Mouse (Mus musculus): ENCODE data around the gene Gm9747. TPM values are rescaled to one million over a fixed set of nuclear protein-coding genes. Genes with fewer than 3 reads are reported as not detected.

Gm9747 gene
- polyA plus RNA-seq, 1 experiment from 2014 or later, result 7.8 TPM

Other genes with a start within 250 kb of the Gm9747 start
- gene Irs1, start 58.3 kb downstream of the Gm9747 start, polyA plus RNA-seq (2015; fragmentation: Nextera tagmentation; extraction: Ambion mirVana), result 2.1 TPM in 2 replicates
- 12.7 and 13.0 TPM in 2 replicates for gene Rhbdd1, start 83.3 kb downstream of the Gm9747 start, polyA plus RNA-seq (2015; fragmentation: Nextera tagmentation; extraction: Ambion mirVana)

Data from intestine, embryonic 16.5 days (tissue).